Mouse (Mus musculus): ENCODE results near the gene Sort1. TPM values are rescaled to one million over a fixed set of nuclear protein-coding genes. Genes with fewer than 3 reads are reported as not detected.
A peak's percentile ranks its signal among the peaks of the same experiment; 100 is the strongest.

Sort1 gene
- polyA plus RNA-seq, 1 experiment from 2014 or later = 24.2 TPM

GRCm38 (mm10) chr3:108322962-108323361 is 39.1 kb downstream of the Sort1 start:
- Histone ChIP-seq H3K4me3 (replicated peaks; ENCODE audit: low read length) (no peak overlapping the region), H3K27ac (no peak overlapping the region), H3K27me3 (ENCODE audit: control insufficient read depth, insufficient read depth, low read length) (no peaks in the 10 kb centered on the region), H3K9me3 (ENCODE audit: control insufficient read depth, low read length) (no peaks in the 10 kb centered on the region), H3K36me3 (replicated peaks; ENCODE audit: control insufficient read depth, insufficient read depth) (peaks cover 45% of the 10 kb centered on the region), H3K9ac (no peak overlapping the region), H3K4me1 (replicated peaks; ENCODE audit: control insufficient read depth, insufficient read depth, low read length) (0 out of 2 replicates have a peak, but pooled peaks cover 3% of the 10 kb centered on the region), H3K4me2 (replicated peaks) (no peak overlapping the region)
- 91% methylated on average over 3 of the region's 3 CpGs for WGBS
- DNase-seq (ENCODE audit: low spot score) (no peak), ATAC-seq (ENCODE audit: low FRiP score) (no peak)

- H3K4me1 ChIP-seq (replicated peaks; ENCODE audit: control insufficient read depth, insufficient read depth, low read length) = 0 out of 2 replicates have a peak, but pooled peaks cover 3% of the 10 kb centered on the region
- DNase-seq (ENCODE audit: low spot score) (no peak), ATAC-seq (ENCODE audit: low FRiP score) (no peak)
- H3K9ac ChIP-seq = no peak overlapping the region
- no peak overlapping the region for H3K4me3 ChIP-seq (replicated peaks; ENCODE audit: low read length)
- 82% methylated on average over 4 of the region's 4 CpGs for WGBS
- H3K36me3 ChIP-seq (replicated peaks; ENCODE audit: control insufficient read depth, insufficient read depth) = peaks cover 58% of the 10 kb centered on the region
- H3K27ac ChIP-seq = no peak overlapping the region
- no peaks in the 10 kb centered on the region for H3K9me3 ChIP-seq (ENCODE audit: control insufficient read depth, low read length)
- H3K27me3 ChIP-seq (ENCODE audit: control insufficient read depth, insufficient read depth, low read length) = no peaks in the 10 kb centered on the region
- H3K4me2 ChIP-seq (replicated peaks) = no peak overlapping the region
These were observed 41.0 kb downstream of the Sort1 start for GRCm38 (mm10) chr3:108324837-108325236.

- H3K4me2 ChIP-seq (replicated peaks) = no peak overlapping the region
- ATAC-seq (ENCODE audit: low FRiP score) (no peak), DNase-seq (ENCODE audit: low spot score) (no peak)
- H3K27me3 ChIP-seq (ENCODE audit: control insufficient read depth, insufficient read depth, low read length) = no peaks in the 10 kb centered on the region
- no peak overlapping the region for H3K9ac ChIP-seq
- H3K4me3 ChIP-seq (replicated peaks; ENCODE audit: low read length) = no peak overlapping the region
- no peaks in the 10 kb centered on the region for H3K9me3 ChIP-seq (ENCODE audit: control insufficient read depth, low read length)
- H3K4me1 ChIP-seq (replicated peaks; ENCODE audit: control insufficient read depth, insufficient read depth, low read length) = 0 out of 2 replicates have a peak, but pooled peaks cover 3% of the 10 kb centered on the region
- H3K36me3 ChIP-seq (replicated peaks; ENCODE audit: control insufficient read depth, insufficient read depth) = peaks cover 64% of the 10 kb centered on the region
- 98% methylated on average over 9 of the region's 9 CpGs for WGBS
- no peak overlapping the region for H3K27ac ChIP-seq
These were observed 41.6 kb downstream of the Sort1 start for GRCm38 (mm10) chr3:108325521-108325920.

GRCm38 (mm10) chr3:108327275-108327674 is 43.4 kb downstream of the Sort1 start:
- H3K4me2 ChIP-seq (replicated peaks) = no peak overlapping the region
- no peak overlapping the region for H3K4me3 ChIP-seq (replicated peaks; ENCODE audit: low read length)
- no peak overlapping the region for H3K9ac ChIP-seq
- ATAC-seq (ENCODE audit: low FRiP score) (no peak), DNase-seq (ENCODE audit: low spot score) (no peak)
- peaks cover 80% of the 10 kb centered on the region for H3K36me3 ChIP-seq (replicated peaks; ENCODE audit: control insufficient read depth, insufficient read depth)
- no peak overlapping the region for H3K27ac ChIP-seq
- no peaks in the 10 kb centered on the region for H3K4me1 ChIP-seq (replicated peaks; ENCODE audit: control insufficient read depth, insufficient read depth, low read length)
- WGBS = 94% methylated on average over 8 of the region's 8 CpGs
- no peaks in the 10 kb centered on the region for H3K9me3 ChIP-seq (ENCODE audit: control insufficient read depth, low read length)
- H3K27me3 ChIP-seq (ENCODE audit: control insufficient read depth, insufficient read depth, low read length) = no peaks in the 10 kb centered on the region

GRCm38 (mm10) chr3:108327916-108328315 is 44.0 kb downstream of the Sort1 start:
- H3K27ac ChIP-seq = 0 out of 2 replicates have a peak overlapping the region, but pooled peaks have one; percentile 23
- no peaks in the 10 kb centered on the region for H3K9me3 ChIP-seq (ENCODE audit: control insufficient read depth, low read length)
- ATAC-seq (ENCODE audit: low FRiP score) = 0 out of 2 replicates have a peak, but pooled peaks have one; percentile 21
- H3K36me3 ChIP-seq (replicated peaks; ENCODE audit: control insufficient read depth, insufficient read depth) = peaks cover 86% of the 10 kb centered on the region
- no peak overlapping the region for H3K9ac ChIP-seq
- no peaks in the 10 kb centered on the region for H3K4me1 ChIP-seq (replicated peaks; ENCODE audit: control insufficient read depth, insufficient read depth, low read length)
- H3K4me3 ChIP-seq (replicated peaks; ENCODE audit: low read length) = no peak overlapping the region
- no peak overlapping the region for H3K4me2 ChIP-seq (replicated peaks)
- no peak for DNase-seq (ENCODE audit: low spot score)
- WGBS = 72% methylated on average over 3 of the region's 3 CpGs
- H3K27me3 ChIP-seq (ENCODE audit: control insufficient read depth, insufficient read depth, low read length) = no peaks in the 10 kb centered on the region

GRCm38 (mm10) chr3:108328441-108328841 is 44.6 kb downstream of the Sort1 start:
- ATAC-seq (ENCODE audit: low FRiP score) (peak; percentile 77; the same call in 1 of the 2 replicates), DNase-seq (ENCODE audit: low spot score) (peak; percentile 39)
- Histone ChIP-seq H3K9me3 (ENCODE audit: control insufficient read depth, low read length) (no peaks in the 10 kb centered on the region), H3K27me3 (ENCODE audit: control insufficient read depth, insufficient read depth, low read length) (no peaks in the 10 kb centered on the region), H3K36me3 (replicated peaks; ENCODE audit: control insufficient read depth, insufficient read depth) (peaks cover 91% of the 10 kb centered on the region), H3K9ac (no peak overlapping the region), H3K27ac (peak overlapping the region; percentile 20; the same call in 1 of the 2 replicates), H3K4me3 (replicated peaks; ENCODE audit: low read length) (no peak overlapping the region), H3K4me2 (replicated peaks) (no peak overlapping the region), H3K4me1 (replicated peaks; ENCODE audit: control insufficient read depth, insufficient read depth, low read length) (no peaks in the 10 kb centered on the region)
- WGBS = 64% methylated on average over 9 of the region's 9 CpGs

GRCm38 (mm10) chr3:108330812-108331211 is 46.9 kb downstream of the Sort1 start:
- no peak for ATAC-seq (ENCODE audit: low FRiP score)

GRCm38 (mm10) chr3:108336878-108337277 is 53.0 kb downstream of the Sort1 start:
- DNase-seq (ENCODE audit: low spot score) = no peak
- H3K4me2 ChIP-seq (replicated peaks) = no peak overlapping the region
- WGBS = 95% methylated on average over 5 of the region's 5 CpGs

More at GRCm38 (mm10) chr3:108330812-108331211, 46.9 kb downstream of the Sort1 start:
- Histone ChIP-seq H3K4me1 (replicated peaks; ENCODE audit: control insufficient read depth, insufficient read depth, low read length) (no peaks in the 10 kb centered on the region), H3K27ac (no peak overlapping the region), H3K36me3 (replicated peaks; ENCODE audit: control insufficient read depth, insufficient read depth) (peaks cover 92% of the 10 kb centered on the region), H3K9me3 (ENCODE audit: control insufficient read depth, low read length) (no peaks in the 10 kb centered on the region), H3K27me3 (ENCODE audit: control insufficient read depth, insufficient read depth, low read length) (no peaks in the 10 kb centered on the region), H3K4me3 (replicated peaks; ENCODE audit: low read length) (no peak overlapping the region), H3K4me2 (replicated peaks) (no peak overlapping the region), H3K9ac (no peak overlapping the region)
- DNase-seq (ENCODE audit: low spot score) = no peak
- 92% methylated on average over 6 of the region's 6 CpGs for WGBS

GRCm38 (mm10) chr3:108341040-108341439 is 57.2 kb downstream of the Sort1 start:
- Histone ChIP-seq H3K9me3 (ENCODE audit: control insufficient read depth, low read length) (no peaks in the 10 kb centered on the region), H3K9ac (no peak overlapping the region), H3K27me3 (ENCODE audit: control insufficient read depth, insufficient read depth, low read length) (no peaks in the 10 kb centered on the region), H3K4me2 (replicated peaks) (no peak overlapping the region), H3K27ac (no peak overlapping the region), H3K36me3 (replicated peaks; ENCODE audit: control insufficient read depth, insufficient read depth) (peaks cover 93% of the 10 kb centered on the region), H3K4me1 (replicated peaks; ENCODE audit: control insufficient read depth, insufficient read depth, low read length) (no peaks in the 10 kb centered on the region), H3K4me3 (replicated peaks; ENCODE audit: low read length) (no peak overlapping the region)
- DNase-seq (ENCODE audit: low spot score) = no peak
- no peak for ATAC-seq (ENCODE audit: low FRiP score)
- 92% methylated on average over 2 of the region's 2 CpGs for WGBS

More at GRCm38 (mm10) chr3:108336878-108337277, 53.0 kb downstream of the Sort1 start:
- Histone ChIP-seq H3K27ac (no peak overlapping the region), H3K36me3 (replicated peaks; ENCODE audit: control insufficient read depth, insufficient read depth) (peaks cover 100% of the 10 kb centered on the region), H3K27me3 (ENCODE audit: control insufficient read depth, insufficient read depth, low read length) (no peaks in the 10 kb centered on the region), H3K4me3 (replicated peaks; ENCODE audit: low read length) (no peak overlapping the region), H3K4me1 (replicated peaks; ENCODE audit: control insufficient read depth, insufficient read depth, low read length) (no peaks in the 10 kb centered on the region), H3K9ac (no peak overlapping the region), H3K9me3 (ENCODE audit: control insufficient read depth, low read length) (no peaks in the 10 kb centered on the region)
- ATAC-seq (ENCODE audit: low FRiP score) = no peak

GRCm38 (mm10) chr3:108342185-108342584 is 58.3 kb downstream of the Sort1 start:
- no peaks in the 10 kb centered on the region for H3K27me3 ChIP-seq (ENCODE audit: control insufficient read depth, insufficient read depth, low read length)
- H3K9ac ChIP-seq = no peak overlapping the region
- no peaks in the 10 kb centered on the region for H3K9me3 ChIP-seq (ENCODE audit: control insufficient read depth, low read length)
- H3K27ac ChIP-seq = no peak overlapping the region
- no peaks in the 10 kb centered on the region for H3K4me1 ChIP-seq (replicated peaks; ENCODE audit: control insufficient read depth, insufficient read depth, low read length)
- ATAC-seq (ENCODE audit: low FRiP score) = no peak
- H3K4me2 ChIP-seq (replicated peaks) = no peak overlapping the region
- WGBS = 82% methylated on average over 7 of the region's 7 CpGs
- peaks cover 93% of the 10 kb centered on the region for H3K36me3 ChIP-seq (replicated peaks; ENCODE audit: control insufficient read depth, insufficient read depth)
- no peak for DNase-seq (ENCODE audit: low spot score)
- no peak overlapping the region for H3K4me3 ChIP-seq (replicated peaks; ENCODE audit: low read length)

Data from hindbrain, embryonic 14.5 days (tissue).